Mouse (Mus musculus) T-helper 1 cell (primary cell): ENCODE results near the gene Ttc28.

Experiments used
- in situ Hi-C: fragments of 300-600 bp; cut with MboI, MseI; formaldehyde crosslinking; loops from one replicate; pipeline ENCODE4 v1.15.1; 2025; ENCODE audit warnings: high pct_unique_total_duplicates

Ttc28 gene

GRCm38 (mm10) chr5:111269613-111270205, 390.1 kb downstream of the Ttc28 start:
- in situ Hi-C loops, result loop anchor here (10.0 kb wide), 2 partner anchors 895 to 1055 kb away; partner anchors contain the start of gene Tfip11

- in situ Hi-C loops, result loop anchor here (10.0 kb wide), 1 partner anchor 894 kb away; no protein-coding TSS in a partner anchor
Measured at GRCm38 (mm10) chr5:111270246-111271002, 390.8 kb downstream of the Ttc28 start.

GRCm38 (mm10) chr5:111273589-111273988, 394.0 kb downstream of the Ttc28 start:
- in situ Hi-C loops, result loop anchor here (10.0 kb wide), 1 partner anchor 891 kb away; no protein-coding TSS in a partner anchor

- in situ Hi-C loops, result loop anchor here (10.0 kb wide), 1 partner anchor 890 kb away; no protein-coding TSS in a partner anchor
Measured at GRCm38 (mm10) chr5:111274948-111275347, 395.3 kb downstream of the Ttc28 start.

GRCm38 (mm10) chr5:111284420-111285175, 405.0 kb downstream of the Ttc28 start:
- in situ Hi-C loops, result loop anchor here (5.0 kb wide), 1 partner anchor 33 kb away; no protein-coding TSS in a partner anchor

- in situ Hi-C loops, result no loop called here
Measured at GRCm38 (mm10) chr5:111287571-111287970, 408.0 kb downstream of the Ttc28 start.

- in situ Hi-C loops, result no loop called here
Measured at GRCm38 (mm10) chr5:111288486-111288885, 408.9 kb downstream of the Ttc28 start.

GRCm38 (mm10) chr5:111290071-111290470, 410.5 kb downstream of the Ttc28 start:
- in situ Hi-C loops, result no loop called here

GRCm38 (mm10) chr5:111291639-111292038, 412.0 kb downstream of the Ttc28 start:
- in situ Hi-C loops, result no loop called here

- in situ Hi-C loops, result no loop called here
Measured at GRCm38 (mm10) chr5:111297801-111298200, 418.2 kb downstream of the Ttc28 start.

GRCm38 (mm10) chr5:111298706-111299105, 419.1 kb downstream of the Ttc28 start:
- in situ Hi-C loops, result no loop called here

- in situ Hi-C loops, result no loop called here
Measured at GRCm38 (mm10) chr5:111300776-111301175, 421.2 kb downstream of the Ttc28 start.

GRCm38 (mm10) chr5:111301736-111302135, 422.1 kb downstream of the Ttc28 start:
- in situ Hi-C loops, result no loop called here

- in situ Hi-C loops, result no loop called here
Measured at GRCm38 (mm10) chr5:111304730-111305129, 425.1 kb downstream of the Ttc28 start.

- in situ Hi-C loops, result no loop called here
Measured at GRCm38 (mm10) chr5:111310185-111310584, 430.6 kb downstream of the Ttc28 start.

- in situ Hi-C loops, result no loop called here
Measured at GRCm38 (mm10) chr5:111313833-111314232, 434.2 kb downstream of the Ttc28 start.

- in situ Hi-C loops, result loop anchor here (5.0 kb wide), 1 partner anchor 33 kb away; no protein-coding TSS in a partner anchor
Measured at GRCm38 (mm10) chr5:111315061-111315460, 435.5 kb downstream of the Ttc28 start.

GRCm38 (mm10) chr5:111317526-111317925, 437.9 kb downstream of the Ttc28 start:
- in situ Hi-C loops, result loop anchor here (5.0 kb wide), 1 partner anchor 35 kb away; no protein-coding TSS in a partner anchor

GRCm38 (mm10) chr5:111318946-111319345, 439.3 kb downstream of the Ttc28 start:
- in situ Hi-C loops, result loop anchor here (5.0 kb wide), 1 partner anchor 37 kb away; no protein-coding TSS in a partner anchor

- in situ Hi-C loops, result no loop called here
Measured at GRCm38 (mm10) chr5:111325813-111326212, 446.2 kb downstream of the Ttc28 start.

GRCm38 (mm10) chr5:111327420-111327819, 447.8 kb downstream of the Ttc28 start:
- in situ Hi-C loops, result no loop called here
